ENCODE assay signal across 8 mouse cellular contexts in genomic region chr12:100201838-100202237, GRCm38 (mm10). TPM values are rescaled to one million over a fixed set of nuclear protein-coding genes. Genes with fewer than 3 reads are reported as not detected.
DNase-seq lines count a peak whose midpoint lies in the region; ATAC-seq lines count a peak whose summit lies in the region.

No protein-coding gene starts in this region.

- H3K4me3 ChIP-seq in intestine, embryonic 15.5 days (replicated peaks) = peak overlapping the region; percentile 98
- peak overlapping the region; percentile 100 for H3K4me3 ChIP-seq in midbrain, embryonic 10.5 days

- peak; percentile 16 for ATAC-seq in intestine, embryonic 15.5 days

- peak overlapping the region; percentile 93; the same call in 1 of the 2 replicates for H3K9ac ChIP-seq in intestine, embryonic 15.5 days

- peaks cover 26% of the 10 kb centered on the region for H3K36me3 ChIP-seq in intestine, embryonic 15.5 days
- H3K36me3 ChIP-seq in midbrain, embryonic 10.5 days = peaks cover 46% of the 10 kb centered on the region

- peak overlapping the region; percentile 51; the same call in 1 of the 2 replicates for H3K27ac ChIP-seq in intestine, embryonic 15.5 days
- no peak overlapping the region for H3K27ac ChIP-seq in midbrain, embryonic 10.5 days (replicated peaks)

- DNase-seq in adrenal gland, adult 8-10 months = peak; percentile 89
- peak; percentile 95 for DNase-seq in embryo, embryonic 11.5 days (ENCODE audit: low read depth, low spot score)
- DNase-seq in gastrocnemius, postnatal 36 days = peak; percentile 89 to 91
- DNase-seq in left cerebral cortex, postnatal 36 days (ENCODE audit: low spot score in 2 of 2) = peak; percentile 91 to 94
- DNase-seq in midbrain, embryonic 10.5 days (ENCODE audit: low spot score) = peak; percentile 93
- DNase-seq in right cerebral cortex, postnatal 36 days (ENCODE audit: low spot score in 2 of 2) = peak; percentile 94 to 95
- peak; percentile 85 to 92 for DNase-seq in urinary bladder, postnatal 4 days (ENCODE audit: low spot score in 2 of 2)

- H3K4me2 ChIP-seq in intestine, embryonic 15.5 days (replicated peaks) = peak overlapping the region; percentile 83

- H3K9me3 ChIP-seq in intestine, embryonic 15.5 days = no peaks in the 10 kb centered on the region
- no peaks in the 10 kb centered on the region for H3K9me3 ChIP-seq in midbrain, embryonic 10.5 days (replicated peaks)

- peaks cover 4% of the 10 kb centered on the region; the same call in 1 of the 2 replicates for H3K4me1 ChIP-seq in intestine, embryonic 15.5 days (replicated peaks)
- peaks cover 32% of the 10 kb centered on the region for H3K4me1 ChIP-seq in midbrain, embryonic 10.5 days

- intact Hi-C loops in gastrocnemius, postnatal 36 days (cut with DNase I) = loop anchor here (2.0 to 5.0 kb wide), 5 partner anchors 45 to 279 kb away; partner anchors contain the start of gene Nrde2
- intact Hi-C loops in left cerebral cortex, postnatal 36 days (cut with DNase I) = loop anchor here (1.0 to 10.0 kb wide), 7 partner anchors 63 to 370 kb away; no protein-coding TSS in a partner anchor

- no peaks in the 10 kb centered on the region for H3K27me3 ChIP-seq in intestine, embryonic 15.5 days (replicated peaks)
- no peaks in the 10 kb centered on the region for H3K27me3 ChIP-seq in midbrain, embryonic 10.5 days (ENCODE audit: low read depth, poor library complexity, severe bottlenecking)

- 1% methylated on average over 13 of the region's 13 CpGs for WGBS in intestine, embryonic 15.5 days
- WGBS in midbrain, embryonic 10.5 days = 2% methylated on average over 13 of the region's 13 CpGs

RNA-seq across cellular contexts. Expression of gene Calm1, which starts 2.6 kb away (rescaled TPM):
- total RNA-seq in adrenal gland, adult 8-10 months (2022) = 100 to 1,000 TPM; 303 to 399 (median 341) TPM
- total RNA-seq in gastrocnemius, postnatal 36 days (2021) = 100 to 1,000 TPM; 484 to 513 TPM
- polyA plus RNA-seq in intestine, embryonic 15.5 days (2015; fragmentation: Nextera tagmentation; extraction: Ambion mirVana) = 2,249 and 2,526 TPM in 2 replicates
- 1,000 to 10,000 TPM; 2,172 to 2,300 TPM for total RNA-seq in left cerebral cortex, postnatal 36 days (2021)
- polyA plus RNA-seq in midbrain, embryonic 10.5 days (2016; fragmentation: Nextera tagmentation; extraction: Ambion mirVana) = 1,473 and 1,491 TPM in 2 replicates

RNA-seq across cellular contexts. Expression of gene Nrde2, which starts 42.4 kb away (rescaled TPM):
- total RNA-seq in adrenal gland, adult 8-10 months (2022) = 10 to 100 TPM; 20.3 to 25.0 (median 23.4) TPM
- 1 to 10 TPM; 6.8 to 9.3 TPM for total RNA-seq in gastrocnemius, postnatal 36 days (2021)
- polyA plus RNA-seq in intestine, embryonic 15.5 days (2015; fragmentation: Nextera tagmentation; extraction: Ambion mirVana) = 10.2 and 12.1 TPM in 2 replicates
- total RNA-seq in left cerebral cortex, postnatal 36 days (2021) = 10 to 100 TPM; 18.3 to 22.8 TPM
- 14.1 and 15.1 TPM in 2 replicates for polyA plus RNA-seq in midbrain, embryonic 10.5 days (2016; fragmentation: Nextera tagmentation; extraction: Ambion mirVana)

Comparison
In these comparisons a context has a peak if more than half of its experiments do, and no peak if none do; other contexts are left out.
1. RNA of gene Calm1, which starts 2.6 kb away (total RNA-seq): 2,172 to 2,300 TPM in left cerebral cortex, postnatal 36 days; 484 to 513 TPM in gastrocnemius, postnatal 36 days and 303 to 399 TPM in adrenal gland, adult 8-10 months; every median in the first group is over 4 times any median in the second.
2. Peak in every context shown above with its lines, with median percentiles within 50 percentile points of each other: DNase-seq.